Mouse (Mus musculus) telencephalon, adult 2 months (tissue): ENCODE measurements at regions not wholly inside any gene's neighbourhood (a gene's known extent, or its start where the extent isn't known, plus 50 kb on each side); places are given as distances from the start of the nearest gene placed in this dataset.

Experiments
- DNase-seq: peaks from one replicate; pipeline ENCODE4 v3.0.0-alpha.2; 2011; ENCODE audit warnings: low read depth, low spot score

DNA sequence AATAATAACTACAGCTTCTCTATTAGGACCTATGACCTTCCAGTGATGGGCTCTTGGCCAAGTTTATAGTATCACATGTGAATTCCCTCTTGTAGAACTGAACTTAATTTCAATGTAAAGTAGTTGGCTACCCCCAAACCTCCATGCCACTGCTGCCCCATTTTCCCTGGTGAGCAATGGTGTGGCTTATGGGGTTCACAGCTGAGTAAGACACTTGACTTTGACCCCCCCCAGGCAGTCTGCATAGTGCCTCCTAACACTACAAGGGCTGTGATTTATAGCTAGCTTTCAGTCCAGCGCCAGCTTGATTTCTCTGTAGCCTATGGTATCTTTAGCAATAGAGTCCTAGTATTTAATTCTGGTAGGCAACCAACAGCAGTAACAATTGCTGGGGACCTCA, 113.1 kb downstream of the Mis18a start:
- DNase-seq = no peak

DNA sequence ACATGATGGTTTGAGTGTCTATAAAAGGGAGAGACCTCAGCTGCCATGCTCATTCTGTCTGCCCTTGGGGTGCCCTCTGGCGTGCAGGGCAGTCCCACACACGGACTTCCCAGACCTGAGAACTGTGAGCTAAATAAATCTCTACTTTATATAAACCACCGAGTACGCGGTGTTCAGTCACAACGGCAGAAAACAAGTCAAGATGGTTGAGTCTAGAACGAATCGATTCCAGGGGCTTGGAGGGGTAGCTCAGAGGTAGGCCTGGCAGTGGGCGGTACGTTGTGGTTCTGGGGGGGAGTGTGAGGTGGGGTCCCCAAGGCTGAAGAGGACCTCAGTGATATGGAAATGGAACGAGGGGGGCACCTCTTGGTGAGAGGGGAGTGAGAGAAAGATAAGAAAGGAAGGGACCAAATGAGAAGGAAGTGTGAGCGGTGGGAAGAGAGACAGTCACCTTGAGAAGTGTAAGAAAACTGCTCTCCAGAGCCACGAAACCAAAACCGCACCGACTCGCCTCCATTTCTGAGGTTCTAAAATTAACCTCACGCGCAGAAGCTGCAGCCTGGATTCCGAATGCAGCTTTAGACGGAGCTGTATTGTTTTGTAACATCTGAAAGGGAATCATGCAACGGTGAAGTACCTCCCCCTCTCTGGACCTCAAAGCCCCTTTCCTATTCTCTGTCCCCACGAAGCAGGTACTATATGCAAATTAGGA, 117.0 kb downstream of the Mis18a start:
- DNase-seq = no peak

DNA sequence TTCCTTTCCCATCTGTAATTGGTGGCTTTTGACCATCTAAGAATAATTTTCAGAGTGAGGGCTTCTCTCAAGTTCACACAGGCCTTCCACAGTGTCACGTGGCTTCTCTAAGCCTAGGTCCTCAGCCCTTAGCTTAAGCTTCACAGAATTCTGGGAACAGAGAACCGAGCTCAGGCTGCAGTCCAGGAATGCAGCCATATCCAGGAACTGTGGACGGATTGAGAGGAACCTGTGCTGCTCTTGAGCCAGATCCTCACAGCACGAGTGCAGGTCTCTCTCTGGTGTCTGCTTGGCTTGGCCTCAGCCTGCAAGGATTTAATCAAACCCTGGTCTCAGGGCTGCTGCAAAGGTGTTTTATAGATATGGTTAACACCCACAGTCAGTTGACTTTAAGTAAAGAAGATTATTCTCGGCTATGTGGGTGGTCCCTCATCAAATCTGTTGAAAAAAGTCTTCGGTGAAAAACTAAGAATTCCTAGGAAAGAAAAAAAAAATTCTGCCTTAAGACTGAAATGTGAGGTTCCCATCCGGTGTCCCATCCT, 127.8 kb downstream of the Mis18a start:
- DNase-seq = no peak

DNA sequence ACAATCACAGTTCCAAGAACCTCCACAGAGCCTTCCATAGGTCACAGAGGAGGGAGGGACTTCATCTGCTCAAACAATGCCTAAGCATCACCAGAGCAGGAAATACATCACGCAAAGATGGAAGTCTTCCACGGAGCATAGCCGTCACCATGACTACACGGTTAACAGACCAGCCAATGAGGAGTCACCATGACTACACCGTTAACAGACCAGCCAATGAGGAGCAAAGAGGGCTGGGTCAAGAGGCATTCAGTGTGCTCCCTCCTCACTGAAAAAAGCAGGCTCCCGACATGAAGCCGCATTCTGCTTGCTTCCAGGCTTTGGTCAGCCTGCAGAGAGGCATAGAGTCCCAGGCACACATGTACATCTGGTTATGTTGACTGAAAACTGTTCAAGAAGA, 128.5 kb downstream of the Mis18a start:
- DNase-seq = no peak

DNA sequence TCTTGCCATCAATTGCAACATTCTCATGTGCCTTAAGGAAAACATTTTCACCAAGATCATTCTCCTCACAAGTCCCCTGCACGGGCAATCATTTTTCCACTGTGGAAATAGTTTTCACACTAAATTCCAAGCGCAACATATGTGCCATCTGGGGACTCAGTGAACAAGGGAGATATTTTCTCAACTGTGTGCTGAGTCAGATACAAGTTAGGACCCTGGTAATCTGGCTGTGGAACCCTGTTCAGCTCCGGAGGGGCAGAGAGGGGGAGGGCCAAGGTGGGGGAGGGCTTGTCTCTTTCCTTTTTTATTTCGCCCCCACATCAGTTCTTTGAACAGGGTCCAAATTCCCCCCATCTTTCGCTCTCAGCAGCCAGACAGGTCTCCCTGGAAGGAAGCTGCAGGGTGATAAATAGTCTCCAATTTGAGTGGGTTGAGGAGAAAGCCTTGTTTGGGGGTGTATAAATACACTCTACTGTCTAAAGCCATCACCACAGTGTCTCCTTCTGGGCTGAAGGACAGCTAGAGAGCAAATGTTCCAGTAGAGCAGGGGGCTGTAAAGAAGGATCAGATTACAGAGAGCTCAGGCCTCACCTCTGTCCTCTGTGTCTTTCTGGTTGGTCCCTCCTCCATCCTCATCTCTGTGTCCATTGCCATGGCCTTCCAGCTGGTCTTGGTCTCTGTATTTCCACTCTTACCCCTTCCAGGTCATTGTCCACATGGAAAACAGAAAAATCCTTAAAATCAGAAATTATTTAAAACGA, 134.3 kb downstream of the Mis18a start:
- no peak for DNase-seq

DNA sequence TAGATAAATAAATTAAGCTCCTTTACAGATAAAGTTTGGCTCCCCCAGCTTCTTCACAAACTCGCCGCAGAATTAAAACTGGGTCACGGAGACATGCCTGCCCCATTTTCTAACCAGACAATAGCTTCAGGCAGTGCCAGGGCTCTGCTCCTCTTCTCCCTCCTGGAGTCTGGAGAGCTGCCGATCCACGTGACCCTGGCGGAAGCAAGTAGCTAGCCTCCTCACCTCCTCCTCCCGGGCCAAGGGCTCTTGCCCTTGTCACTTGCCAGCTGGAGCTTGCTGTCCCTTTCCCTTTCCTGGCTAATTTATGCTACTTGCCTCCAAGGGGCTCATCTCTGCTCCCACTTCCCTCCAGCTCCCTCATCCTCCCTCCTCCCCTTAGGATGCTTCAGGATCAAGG, 142.0 kb downstream of the Mis18a start:
- no peak for DNase-seq

DNA sequence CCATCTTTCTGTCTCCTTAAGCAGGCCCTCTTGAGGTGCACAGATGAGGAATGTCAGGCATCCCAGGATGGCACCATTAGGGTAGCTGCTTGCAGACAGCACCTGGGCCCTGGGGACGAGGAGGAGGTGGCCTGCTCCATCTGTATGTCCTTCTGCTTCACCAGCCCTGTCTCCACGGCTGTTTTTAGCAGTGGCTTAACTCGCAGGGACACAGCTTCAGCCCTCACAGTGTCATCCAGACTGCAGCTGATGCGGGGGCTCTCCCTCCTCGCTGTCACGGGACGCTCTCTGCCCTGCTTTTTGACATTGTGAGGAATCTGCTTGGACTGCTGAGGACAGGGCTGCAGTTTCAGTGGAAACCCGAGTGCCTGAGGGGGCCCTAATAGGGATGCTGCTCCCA, 146.8 kb downstream of the Mis18a start:
- no peak for DNase-seq

DNA sequence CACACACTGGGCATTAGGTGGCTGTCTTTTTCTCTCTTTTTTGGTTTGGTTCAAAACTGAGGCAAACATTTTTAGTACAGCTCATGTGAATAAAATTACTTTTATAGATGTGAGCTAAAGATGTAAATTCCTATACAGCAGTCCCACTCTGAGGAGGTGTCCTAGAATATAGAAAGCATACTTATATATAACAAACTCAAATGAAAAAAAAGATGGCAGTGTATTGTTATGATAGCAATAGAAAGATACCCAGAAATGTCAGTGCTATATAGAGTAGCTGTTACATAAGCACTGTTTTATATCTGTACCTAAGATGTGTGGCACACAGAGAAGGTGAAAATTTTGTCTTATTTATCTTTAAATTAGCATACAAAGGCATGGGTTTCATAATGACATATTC, 156.1 kb downstream of the Mis18a start:
- DNase-seq = no peak

DNA sequence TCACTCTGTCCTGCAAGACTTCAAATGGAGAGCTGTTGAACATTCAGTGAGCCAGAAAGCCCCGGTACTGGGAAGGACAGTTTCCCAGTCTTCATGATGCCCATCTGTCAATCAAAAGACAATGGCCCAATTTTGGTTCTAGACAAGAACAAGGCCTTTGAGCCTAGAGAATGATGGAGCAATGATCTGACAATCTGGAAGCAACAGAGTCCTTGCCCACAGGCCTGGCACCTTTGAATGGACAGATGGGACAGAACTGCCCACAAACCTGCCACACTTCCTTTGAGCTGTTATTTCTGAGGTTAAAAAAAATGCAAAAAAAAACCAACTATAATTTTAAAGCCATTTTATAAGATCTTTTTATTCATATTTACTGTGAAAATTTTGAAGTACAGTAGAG, 157.4 kb downstream of the Mis18a start:
- no peak for DNase-seq

DNA sequence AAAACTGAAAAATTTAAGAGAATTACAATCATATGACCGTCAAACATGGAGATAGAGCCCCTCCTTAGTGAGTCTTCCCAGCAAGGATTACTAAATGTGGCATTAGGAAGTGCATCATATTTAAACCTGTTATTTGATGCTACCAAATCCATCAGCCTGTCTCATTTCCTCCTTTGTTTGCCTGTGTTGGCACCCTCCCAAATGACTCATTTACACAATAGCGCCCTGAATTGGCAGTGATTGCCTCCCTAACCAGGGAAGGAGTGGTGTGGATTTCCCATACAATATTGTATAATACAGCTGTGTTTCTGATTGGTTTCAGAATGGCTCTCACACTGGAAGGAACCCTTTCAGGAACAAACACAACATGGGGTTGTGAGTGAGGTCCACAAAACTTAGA, 162.0 kb downstream of the Mis18a start:
- no peak for DNase-seq

DNA sequence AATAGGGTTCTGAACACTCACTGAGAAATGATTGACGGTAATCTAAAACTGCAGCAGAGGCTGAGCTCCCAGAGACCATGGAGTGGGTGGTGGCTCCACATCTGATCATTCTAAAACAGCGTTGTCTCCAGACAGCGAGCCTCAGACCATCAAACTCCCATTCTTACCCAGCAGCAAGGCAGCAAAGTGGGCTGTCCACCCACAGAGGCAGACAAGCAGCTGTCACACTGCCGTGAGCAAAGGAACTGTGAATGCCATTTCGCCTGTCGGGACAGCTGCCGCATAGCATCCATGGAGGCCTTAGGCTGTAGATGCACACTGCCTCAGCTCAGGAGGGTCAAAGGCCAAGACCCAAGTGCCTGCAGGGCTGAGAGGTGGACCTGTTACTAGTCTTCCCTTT, 167.3 kb downstream of the Hunk start:
- no peak for DNase-seq

DNA sequence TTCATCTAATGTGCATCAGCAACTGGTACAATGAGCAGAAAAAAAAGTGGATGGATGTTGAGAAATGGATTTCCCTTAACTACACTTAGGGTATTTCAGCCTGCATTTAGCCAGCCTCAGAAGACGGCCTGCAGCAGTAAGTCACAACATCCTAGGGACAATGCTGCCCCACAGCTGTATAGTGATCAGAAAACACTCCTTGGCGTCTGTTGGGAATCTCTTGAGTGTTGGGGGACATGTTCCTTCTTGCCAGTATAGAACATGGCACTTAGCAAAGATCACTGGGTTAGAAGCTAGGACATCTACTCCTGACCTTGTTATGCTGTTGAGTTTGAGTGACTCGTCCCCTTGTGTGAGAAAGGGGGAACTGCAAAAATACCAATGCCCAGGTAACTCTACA, 165.2 kb downstream of the Hunk start:
- DNase-seq = no peak

DNA sequence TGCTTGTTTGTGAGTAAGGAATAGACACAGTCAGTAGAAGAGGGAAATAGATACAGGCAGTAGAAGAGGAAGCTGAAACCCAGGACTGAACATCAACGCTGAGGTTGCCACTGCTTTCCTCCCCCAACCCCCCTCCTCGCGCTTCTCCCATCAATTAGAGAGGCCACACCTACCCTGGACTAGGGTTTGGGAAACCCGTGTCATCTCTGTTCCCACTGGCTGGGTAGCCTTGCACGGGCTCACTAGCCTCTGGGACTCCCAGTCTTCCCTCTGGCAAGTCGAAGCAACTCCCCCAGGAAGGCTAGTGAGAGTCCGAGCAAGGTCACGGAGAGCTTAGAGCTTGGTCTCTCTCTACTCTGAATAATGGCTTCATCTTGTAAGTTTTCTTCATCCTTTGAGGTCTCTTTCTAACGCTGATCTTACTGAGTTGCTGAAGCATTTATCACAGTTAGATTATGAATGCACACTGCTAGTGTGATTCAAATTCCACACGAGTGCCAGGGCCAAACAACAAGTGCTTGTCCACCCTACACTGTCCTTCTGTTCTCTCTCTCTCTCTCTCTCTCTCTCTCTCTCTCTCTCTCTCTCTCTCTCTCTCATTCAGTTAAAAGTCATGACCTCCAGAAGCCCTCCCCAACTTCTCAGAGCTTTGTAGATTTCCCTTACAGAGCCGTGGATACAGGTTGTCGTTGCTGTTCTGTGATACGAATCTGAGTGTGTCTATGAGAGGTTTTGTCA, 164.4 kb downstream of the Hunk start:
- no peak for DNase-seq
